Mouse (Mus musculus) mouse trophoblast stem cell (cell line): ENCODE measurements around the gene Clstn3.
"Not testable (repeated sequence)": the region's sequence is repeated elsewhere in the genome, so short reads cannot be mapped to it uniquely, and the experiment has no call there.

Experiments used
- in situ Hi-C, 2 experiments: fragments of 300-500 bp; cut with MseI, MboI; formaldehyde crosslinking; loops; 2 replicates in 1 of 2; 3 replicates in 1 of 2; pipeline ENCODE4 v1.15.1; 2025

Gene Clstn3

GRCm38 (mm10) chr6:124479573-124479930 lies 15.0 kb upstream of the Clstn3 start:
- in situ Hi-C loops: no loop called here

DNA sequence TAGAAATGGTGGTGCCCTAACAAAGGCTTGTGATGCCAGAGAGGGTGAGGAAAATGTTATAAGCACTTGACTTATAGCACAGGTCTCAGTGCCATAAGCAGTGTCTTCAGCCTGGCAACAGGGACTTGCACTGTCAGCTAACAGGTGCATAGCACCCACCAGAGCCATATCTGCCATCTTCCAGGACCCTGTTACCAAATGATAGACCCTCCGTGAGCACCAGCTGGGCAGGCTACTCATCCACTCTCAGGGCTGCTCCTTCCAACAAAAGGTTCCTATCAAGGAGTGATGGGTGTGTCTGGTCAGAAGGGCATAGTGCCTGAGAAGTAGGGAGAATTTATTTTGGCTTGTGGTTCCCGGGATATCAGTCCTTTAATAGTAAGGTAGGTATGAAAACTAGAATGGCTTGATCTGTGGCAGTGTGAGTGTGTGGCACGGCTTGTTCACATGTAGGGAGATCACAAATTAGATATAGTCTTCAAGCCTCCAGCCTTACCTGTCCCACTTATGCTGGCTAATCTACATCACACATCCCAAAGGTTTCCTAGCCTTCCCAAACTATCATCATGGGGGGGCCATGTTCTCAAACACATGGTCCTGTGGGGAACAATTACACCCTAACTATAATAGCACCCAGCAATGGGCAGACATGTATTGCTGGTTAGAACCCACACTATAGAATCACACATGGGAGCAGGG lies 14.4 kb upstream of the Clstn3 start:
- in situ Hi-C loops: no loop called here

- in situ Hi-C loops: no loop called here
Observed at GRCm38 (mm10) chr6:124477922-124478651, 13.5 kb upstream of the Clstn3 start.

GRCm38 (mm10) chr6:124477221-124477655 lies 12.6 kb upstream of the Clstn3 start:
- in situ Hi-C loops: no loop called here

DNA sequence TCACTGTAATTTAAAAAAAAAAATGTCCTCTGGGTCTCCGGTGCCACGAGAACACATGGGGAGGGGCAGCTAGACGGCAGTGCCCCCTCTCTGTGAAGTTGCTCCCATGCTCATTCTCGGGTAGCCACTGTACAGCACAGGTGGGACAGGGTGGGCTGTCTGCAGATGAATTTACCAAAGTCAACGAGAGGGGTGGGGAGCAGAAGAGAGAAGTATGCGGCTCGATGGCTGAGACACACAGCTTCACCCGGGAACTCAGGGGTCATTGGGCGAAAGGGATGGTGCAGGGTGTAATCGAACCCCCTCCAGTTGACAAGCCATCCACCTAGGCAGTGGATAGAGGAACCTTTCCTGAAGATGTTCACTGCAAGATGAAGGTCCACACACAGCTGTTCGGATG lies 12.2 kb upstream of the Clstn3 start:
- in situ Hi-C loops: no loop called here

- in situ Hi-C loops: no loop called here
Observed at GRCm38 (mm10) chr6:124476216-124476615, 11.6 kb upstream of the Clstn3 start.

DNA sequence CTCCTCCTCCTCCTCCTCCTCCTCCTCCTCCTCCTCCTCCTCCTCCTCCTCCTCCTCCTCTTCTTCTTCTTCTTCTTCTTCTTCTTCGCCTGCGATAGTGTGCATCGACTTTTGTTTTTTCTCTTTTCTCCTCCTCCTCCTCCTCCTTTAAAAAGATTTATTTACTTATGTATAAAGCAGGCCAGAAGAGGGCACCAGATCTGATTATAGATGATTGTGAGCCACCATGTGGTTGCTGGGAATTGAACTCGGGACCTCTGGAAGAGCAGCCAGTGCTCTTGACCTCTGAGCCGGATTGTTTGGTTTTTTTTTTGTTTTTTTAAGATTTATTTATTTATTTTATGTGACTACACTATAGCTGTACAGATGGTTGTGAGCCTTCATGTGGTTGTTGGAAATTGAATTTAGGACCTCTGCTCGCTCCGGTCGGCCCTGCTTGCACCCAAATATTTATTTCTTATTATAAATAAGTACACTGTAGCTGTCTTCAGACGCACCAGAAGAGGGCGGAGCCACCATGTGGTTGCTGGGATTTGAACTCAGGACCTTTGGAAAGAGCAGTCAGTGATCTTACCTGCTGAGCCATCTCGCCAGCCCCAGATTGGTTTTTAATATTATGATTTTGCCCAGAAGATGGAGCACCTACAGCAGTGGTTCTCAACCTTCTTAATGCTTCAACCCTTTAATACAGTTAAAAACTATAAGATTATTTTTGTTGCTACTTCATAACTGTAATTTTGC lies 10.9 kb upstream of the Clstn3 start:
- in situ Hi-C loops: not testable (repeated sequence)

- in situ Hi-C loops: no loop called here
Observed at GRCm38 (mm10) chr6:124474621-124475020, 10.0 kb upstream of the Clstn3 start.

DNA sequence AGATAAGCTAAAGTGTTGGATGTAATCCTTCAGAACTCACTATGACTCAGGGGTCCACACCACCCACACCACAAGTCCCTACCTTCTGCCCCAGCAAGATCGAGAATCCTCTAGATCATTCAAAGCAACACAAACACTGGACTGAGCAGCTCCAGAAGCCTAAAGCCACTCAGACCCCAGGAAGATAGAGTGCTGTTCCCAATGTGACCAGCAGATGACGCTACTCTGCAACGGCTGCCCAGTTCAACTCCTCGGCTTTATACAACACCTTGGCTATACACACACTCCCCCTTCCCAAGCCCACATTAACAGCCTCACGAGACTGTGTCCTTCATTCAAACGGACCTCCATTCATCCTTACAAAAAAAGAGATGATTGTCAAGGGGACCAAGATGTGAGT lies 8.2 kb upstream of the Clstn3 start:
- in situ Hi-C loops: no loop called here

- in situ Hi-C loops: not testable (repeated sequence)
Observed at GRCm38 (mm10) chr6:124471783-124472638, 7.4 kb upstream of the Clstn3 start.

- in situ Hi-C loops: no loop called here
Observed at GRCm38 (mm10) chr6:124471121-124471520, 6.5 kb upstream of the Clstn3 start.

DNA sequence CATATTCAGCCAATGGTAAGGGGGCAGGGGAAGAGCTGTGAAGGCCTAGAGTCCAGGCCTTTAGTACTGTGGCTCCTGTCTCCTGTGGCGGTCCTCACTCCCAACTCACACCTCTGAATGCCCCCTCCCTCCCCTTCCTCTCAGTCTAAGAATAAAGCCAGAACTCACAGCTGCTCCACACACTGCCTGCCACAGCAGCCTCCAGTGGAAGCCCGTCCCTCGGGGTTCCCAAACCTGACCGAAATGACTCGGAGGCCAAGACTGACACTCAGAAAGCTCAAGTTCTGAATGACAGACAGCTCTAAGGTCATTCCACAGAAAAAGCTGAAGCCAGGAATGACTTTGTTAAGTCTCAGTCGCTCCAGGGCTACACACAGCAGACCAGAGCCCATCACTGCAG lies 1.1 kb upstream of the Clstn3 start:
- in situ Hi-C loops: no loop called here

DNA sequence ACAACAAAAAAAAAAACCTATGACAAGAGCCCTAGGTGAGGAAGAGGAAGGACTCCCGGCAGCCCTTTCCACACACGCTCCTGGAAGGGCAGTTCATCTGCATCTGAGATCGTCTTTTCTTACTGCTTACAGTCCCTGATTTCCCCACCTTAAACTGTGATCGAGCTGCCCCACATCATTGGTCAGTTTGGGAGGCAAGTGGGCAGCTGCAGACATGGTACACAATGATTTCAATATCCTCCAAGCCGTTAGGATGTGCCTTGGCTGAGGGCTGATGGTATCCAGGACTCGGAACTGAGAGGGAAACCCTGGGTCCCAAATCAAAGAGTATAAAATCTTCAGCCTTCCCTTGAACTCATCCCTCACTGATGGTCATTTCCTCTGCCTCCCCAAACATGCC lies 705 bp upstream of the Clstn3 start:
- in situ Hi-C loops: no loop called here

DNA sequence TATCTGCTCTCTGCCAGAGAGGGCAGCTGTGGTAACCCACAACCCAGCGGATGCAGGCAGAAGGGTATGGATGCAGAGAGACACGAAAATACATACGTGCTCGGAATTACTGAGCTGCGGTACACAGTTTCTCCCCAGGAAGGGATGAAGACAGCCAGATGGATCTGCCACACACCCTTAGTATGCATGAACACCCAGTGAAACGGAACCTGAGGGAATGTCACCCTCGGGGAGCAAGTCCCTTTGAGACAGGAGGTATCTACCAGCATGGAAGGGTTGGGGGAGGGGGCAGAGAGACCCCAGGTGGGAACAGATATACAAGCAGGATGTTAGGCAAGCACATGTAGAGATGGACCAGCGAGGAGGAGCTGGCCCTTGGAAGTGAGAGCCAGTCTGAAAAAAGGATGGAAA lies 708 bp downstream of the Clstn3 start:
- in situ Hi-C loops: no loop called here

- in situ Hi-C loops: no loop called here
Observed at GRCm38 (mm10) chr6:124459388-124459787, 5.2 kb downstream of the Clstn3 start.

DNA sequence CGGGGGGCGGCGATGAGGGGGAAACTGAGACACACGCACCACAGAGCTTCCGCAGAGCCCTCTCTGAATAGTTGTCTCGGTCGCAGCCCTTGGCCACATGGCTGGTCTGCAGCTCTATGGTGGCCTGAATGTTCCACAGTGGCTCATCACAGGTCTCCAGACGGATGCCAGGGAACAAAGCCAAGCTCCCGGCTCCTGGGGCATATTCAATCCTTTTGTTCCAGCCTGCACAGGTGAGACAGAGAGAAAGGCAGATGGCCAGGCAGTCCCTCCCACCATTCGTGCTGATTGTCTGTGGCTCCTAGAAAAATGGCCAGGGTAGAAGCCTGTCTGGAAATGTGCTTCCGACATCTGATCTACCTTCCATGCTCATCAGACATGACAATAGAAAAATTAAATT lies 6.1 kb downstream of the Clstn3 start:
- in situ Hi-C loops: no loop called here

- in situ Hi-C loops: no loop called here
Observed at GRCm38 (mm10) chr6:124457827-124458226, 6.8 kb downstream of the Clstn3 start.

DNA sequence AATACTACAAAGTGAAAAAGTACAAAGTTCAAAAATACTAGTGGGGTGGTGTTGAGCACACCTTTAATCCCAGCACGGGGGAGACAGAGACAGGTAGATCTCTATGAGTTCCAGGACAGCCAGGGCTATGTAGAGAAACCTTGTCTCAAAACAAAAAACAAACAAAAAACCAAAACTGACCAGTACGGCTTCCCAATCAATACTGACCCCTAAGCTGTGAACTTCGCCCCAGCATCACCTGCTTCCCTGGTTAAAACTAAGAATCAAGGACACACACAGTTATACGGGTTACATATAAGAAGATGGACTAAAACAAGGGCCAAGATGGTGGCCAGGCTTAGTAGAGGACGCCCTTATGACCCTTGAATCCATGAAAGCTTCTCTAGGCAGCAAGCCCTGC lies 8.4 kb downstream of the Clstn3 start:
- in situ Hi-C loops: no loop called here

GRCm38 (mm10) chr6:124453756-124454155 lies 10.8 kb downstream of the Clstn3 start:
- in situ Hi-C loops: no loop called here

GRCm38 (mm10) chr6:124451995-124452394 lies 12.6 kb downstream of the Clstn3 start:
- in situ Hi-C loops: no loop called here

- in situ Hi-C loops: no loop called here
Observed at GRCm38 (mm10) chr6:124449668-124450383, 14.8 kb downstream of the Clstn3 start.
